In genomic region chr19:53424629-53425028, GRCm38 (mm10) we compare ENCODE assay signal across 9 mouse cellular contexts. TPM values are rescaled to one million over a fixed set of nuclear protein-coding genes. Genes with fewer than 3 reads are reported as not detected.
DNase-seq lines count a peak whose midpoint lies in the region; ATAC-seq lines count a peak whose summit lies in the region.
"Had no signal": no experiment of that assay in that cellular context is flagged by ENCODE, and none has a peak within 500 bp of the region (broad histone marks: within the 10 kb centered on the region; RNA-seq: fewer than 3 reads in every experiment).

No protein-coding gene starts in this region.

- H3K27me3 ChIP-seq in embryonic facial prominence, embryonic 13.5 days, result no peaks in the 10 kb centered on the region; the same call in 1 of the 2 replicates
- H3K27me3 ChIP-seq in lung, embryonic 15.5 days, result no peaks in the 10 kb centered on the region
- no peaks in the 10 kb centered on the region for H3K27me3 ChIP-seq in stomach, embryonic 16.5 days (ENCODE audit: control insufficient read depth, insufficient read depth, low read length)

- WGBS in embryonic facial prominence, embryonic 13.5 days, result 67% methylated on average over 18 of the region's 18 CpGs
- WGBS in lung, embryonic 15.5 days, result 44% methylated on average over 18 of the region's 18 CpGs
- 50% methylated on average over 18 of the region's 18 CpGs for WGBS in stomach, embryonic 16.5 days

- H3K4me1 ChIP-seq in embryonic facial prominence, embryonic 13.5 days, result peaks cover 22% of the 10 kb centered on the region
- peaks cover 34% of the 10 kb centered on the region for H3K4me1 ChIP-seq in lung, embryonic 15.5 days
- H3K4me1 ChIP-seq in stomach, embryonic 16.5 days (ENCODE audit: control insufficient read depth, insufficient read depth, low read length), result peaks cover 18% of the 10 kb centered on the region; the same call in 1 of the 2 replicates

- no peak for ATAC-seq in embryonic facial prominence, embryonic 13.5 days (ENCODE audit: insufficient number of reproducible peaks, insufficient read depth, low FRiP score, low TSS enrichment, low read depth)
- ATAC-seq in lung, embryonic 15.5 days (ENCODE audit: borderline replicate concordance, extremely low read depth, low FRiP score, low TSS enrichment), result no peak
- no peak for ATAC-seq in stomach, embryonic 16.5 days (ENCODE audit: insufficient read depth, low FRiP score)

- H3K4me2 ChIP-seq in embryonic facial prominence, embryonic 13.5 days, result no peak overlapping the region
- H3K4me2 ChIP-seq in lung, embryonic 15.5 days, result peak overlapping the region; percentile 34
- H3K4me2 ChIP-seq in stomach, embryonic 16.5 days (ENCODE audit: low read depth, low read length), result 0 out of 2 replicates have a peak overlapping the region, but pooled peaks have one; percentile 0
- H3K4me2 ChIP-seq: midbrain, embryonic 12.5 days had no signal

- H3K36me3 ChIP-seq in embryonic facial prominence, embryonic 13.5 days, result no peaks in the 10 kb centered on the region
- H3K36me3 ChIP-seq in lung, embryonic 15.5 days, result no peaks in the 10 kb centered on the region
- no peaks in the 10 kb centered on the region for H3K36me3 ChIP-seq in stomach, embryonic 16.5 days (ENCODE audit: control insufficient read depth, insufficient read depth, low read length)
- H3K36me3 ChIP-seq: midbrain, embryonic 12.5 days had no signal

- H3K9me3 ChIP-seq in embryonic facial prominence, embryonic 13.5 days, result no peaks in the 10 kb centered on the region
- no peaks in the 10 kb centered on the region for H3K9me3 ChIP-seq in lung, embryonic 15.5 days
- no peaks in the 10 kb centered on the region for H3K9me3 ChIP-seq in stomach, embryonic 16.5 days (replicated peaks; ENCODE audit: control insufficient read depth, low read length)
- H3K9me3 ChIP-seq: midbrain, embryonic 12.5 days had no signal

- peak; percentile 96 for DNase-seq in CD4-positive helper T cell, adult 2 months (ENCODE audit: low read depth, low spot score)
- peak; percentile 20 for DNase-seq in kidney, adult 11 months
- DNase-seq in right cerebral cortex, postnatal 25 days, result no peak
- DNase-seq in cerebellum, adult 8-10 months, result no peak
- no peak for DNase-seq in cerebellum, postnatal 4 days (ENCODE audit: low spot score in 2 of 2)

- no peak overlapping the region for H3K4me3 ChIP-seq in embryonic facial prominence, embryonic 13.5 days
- H3K4me3 ChIP-seq in lung, embryonic 15.5 days, result no peak overlapping the region
- no peak overlapping the region for H3K4me3 ChIP-seq in stomach, embryonic 16.5 days (replicated peaks; ENCODE audit: low read length)
- H3K4me3 ChIP-seq: midbrain, embryonic 12.5 days had no signal

- H3K27ac ChIP-seq in embryonic facial prominence, embryonic 13.5 days, result 0 out of 2 replicates have a peak overlapping the region, but pooled peaks have one; percentile 18
- H3K27ac ChIP-seq in lung, embryonic 15.5 days, result no peak overlapping the region
- no peak overlapping the region for H3K27ac ChIP-seq in stomach, embryonic 16.5 days (ENCODE audit: low read length)
- H3K27ac ChIP-seq: midbrain, embryonic 12.5 days had no signal

- no peak overlapping the region for H3K9ac ChIP-seq in embryonic facial prominence, embryonic 13.5 days
- no peak overlapping the region for H3K9ac ChIP-seq in lung, embryonic 15.5 days
- no peak overlapping the region for H3K9ac ChIP-seq in stomach, embryonic 16.5 days (ENCODE audit: low read length)
- H3K9ac ChIP-seq: midbrain, embryonic 12.5 days had no signal

RNA-seq across cellular contexts. Expression of gene Smndc1, which starts 34.3 kb away (rescaled TPM):
- polyA plus RNA-seq in embryonic facial prominence, embryonic 13.5 days (2015; fragmentation: Nextera tagmentation; extraction: Ambion mirVana), result 44.9 and 45.0 TPM in 2 replicates
- polyA plus RNA-seq in lung, embryonic 15.5 days (2015; fragmentation: Nextera tagmentation; extraction: Ambion mirVana), result 38.5 and 41.8 TPM in 2 replicates
- polyA plus RNA-seq in stomach, embryonic 16.5 days (2015; fragmentation: Nextera tagmentation; extraction: Ambion mirVana), result 33.0 and 35.9 TPM in 2 replicates

RNA-seq across cellular contexts. Expression of gene Gm10197, which starts 53.1 kb away (rescaled TPM):
- not detected in 2 replicates for polyA plus RNA-seq in embryonic facial prominence, embryonic 13.5 days (2015; fragmentation: Nextera tagmentation; extraction: Ambion mirVana)
- 4.1 TPM in 1 of 2 replicates, not detected in the other for polyA plus RNA-seq in lung, embryonic 15.5 days (2015; fragmentation: Nextera tagmentation; extraction: Ambion mirVana)
- not detected in 2 replicates for polyA plus RNA-seq in stomach, embryonic 16.5 days (2015; fragmentation: Nextera tagmentation; extraction: Ambion mirVana)
- polyA plus RNA-seq: midbrain, embryonic 12.5 days had no signal

Comparison
In these comparisons a context has a peak if more than half of its experiments do, and no peak if none do; other contexts are left out.
1. DNase-seq: peak in CD4-positive helper T cell, adult 2 months (single experiment) and kidney, adult 11 months (single experiment); none in right cerebral cortex, postnatal 25 days (single experiment), cerebellum, adult 8-10 months (single experiment) and cerebellum, postnatal 4 days (0 of 2).